Mouse (Mus musculus): ENCODE data around the gene Kcnk12. TPM values are rescaled to one million over a fixed set of nuclear protein-coding genes. Genes with fewer than 3 reads are reported as not detected.
A peak's percentile ranks its signal among the peaks of the same experiment; 100 is the strongest.

The Kcnk12 gene
- polyA plus RNA-seq, 1 experiment from 2014 or later: 0.14 TPM

GRCm38 (mm10) chr17:87745926-87746888, 51.6 kb downstream of the Kcnk12 start:
- peaks cover 7% of the 10 kb centered on the region for H3K9me3 ChIP-seq
- H3K36me3 ChIP-seq: no peaks in the 10 kb centered on the region
- peak overlapping the region; percentile 54 for H3K9ac ChIP-seq (replicated peaks)
- no peak overlapping the region for H3K27ac ChIP-seq
- H3K4me3 ChIP-seq (replicated peaks): peak overlapping the region; percentile 65
- peak; percentile 74 for ATAC-seq (ENCODE audit: insufficient number of reproducible peaks, insufficient read depth, low FRiP score, low TSS enrichment, low read depth)
- H3K27me3 ChIP-seq: peaks cover 69% of the 10 kb centered on the region
- peaks cover 19% of the 10 kb centered on the region for H3K4me1 ChIP-seq (replicated peaks)
- WGBS: 3% methylated on average over 101 of the region's 101 CpGs
- H3K4me2 ChIP-seq: peak overlapping the region; percentile 99

DNA sequence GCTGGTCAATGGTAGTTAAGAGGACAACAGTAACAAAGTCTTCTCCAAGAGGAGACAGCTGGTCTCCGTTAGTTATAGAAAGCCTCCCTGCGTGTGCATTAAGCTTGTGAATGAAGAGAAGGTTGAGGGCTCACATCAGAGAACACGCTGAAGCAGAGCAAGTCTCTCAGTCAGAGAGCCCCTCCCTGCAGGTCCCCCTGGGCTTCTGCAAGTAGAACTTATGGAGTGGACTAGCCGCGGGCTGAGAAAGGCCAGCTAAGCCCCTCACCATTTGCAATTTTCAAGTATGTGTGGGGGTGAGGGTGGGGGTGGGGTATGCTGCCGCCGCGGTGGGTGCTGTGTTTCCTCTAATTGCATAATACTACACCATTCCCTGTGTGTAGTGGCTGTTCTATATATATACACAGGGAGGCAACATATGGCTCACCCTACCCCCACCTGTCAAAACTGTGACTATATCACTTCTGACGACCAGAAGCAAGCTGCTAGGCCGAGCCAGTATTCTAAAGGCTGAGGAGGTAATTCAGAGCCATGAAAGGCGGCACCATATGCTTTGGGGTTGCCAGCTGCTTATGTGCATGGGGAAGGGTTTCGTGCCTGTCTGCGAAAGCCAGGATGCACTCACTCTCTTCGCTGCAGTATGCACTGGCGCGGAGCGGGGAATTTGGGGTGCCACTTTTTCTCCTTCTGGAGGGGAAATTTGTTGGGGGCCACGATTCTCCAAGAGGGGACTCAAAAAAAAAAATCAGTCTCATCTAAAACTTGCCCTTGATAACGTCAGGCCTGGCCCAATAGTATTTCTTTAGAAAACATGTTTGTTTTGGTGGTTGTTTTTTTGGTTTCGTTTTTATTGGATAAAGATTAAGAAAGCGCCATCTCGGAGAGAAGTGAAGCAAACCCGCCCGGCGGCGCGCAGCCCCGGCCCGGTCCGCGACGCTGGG, 52.5 kb downstream of the Kcnk12 start:
- peaks cover 73% of the 10 kb centered on the region for H3K27me3 ChIP-seq
- peak overlapping the region; percentile 54 for H3K9ac ChIP-seq (replicated peaks)
- 7% methylated on average over 32 of the region's 32 CpGs for WGBS

GRCm38 (mm10) chr17:87739835-87740234, 58.0 kb downstream of the Kcnk12 start:
- no peak overlapping the region for H3K4me2 ChIP-seq
- WGBS: 53% methylated on average over 1 of the region's 1 CpGs
- no peak for ATAC-seq (ENCODE audit: insufficient number of reproducible peaks, insufficient read depth, low FRiP score, low TSS enrichment, low read depth)
- no peak overlapping the region for H3K9ac ChIP-seq (replicated peaks)
- no peak overlapping the region for H3K4me3 ChIP-seq (replicated peaks)
- H3K27me3 ChIP-seq: peaks cover 35% of the 10 kb centered on the region
- no peaks in the 10 kb centered on the region for H3K9me3 ChIP-seq
- H3K4me1 ChIP-seq (replicated peaks): peaks cover under 1% of the 10 kb centered on the region; the same call in 1 of the 2 replicates
- no peaks in the 10 kb centered on the region for H3K36me3 ChIP-seq
- no peak overlapping the region for H3K27ac ChIP-seq

More for the DNA sequence above, 52.5 kb downstream of the Kcnk12 start:
- Histone ChIP-seq H3K4me2 (peak overlapping the region; percentile 99), H3K27ac (no peak overlapping the region), H3K4me3 (replicated peaks) (peak overlapping the region; percentile 65), H3K36me3 (no peaks in the 10 kb centered on the region), H3K9me3 (peaks cover 7% of the 10 kb centered on the region), H3K4me1 (replicated peaks) (peaks cover 19% of the 10 kb centered on the region)
- peak; percentile 35; the same call in 1 of the 2 replicates for ATAC-seq (ENCODE audit: insufficient number of reproducible peaks, insufficient read depth, low FRiP score, low TSS enrichment, low read depth)

DNA sequence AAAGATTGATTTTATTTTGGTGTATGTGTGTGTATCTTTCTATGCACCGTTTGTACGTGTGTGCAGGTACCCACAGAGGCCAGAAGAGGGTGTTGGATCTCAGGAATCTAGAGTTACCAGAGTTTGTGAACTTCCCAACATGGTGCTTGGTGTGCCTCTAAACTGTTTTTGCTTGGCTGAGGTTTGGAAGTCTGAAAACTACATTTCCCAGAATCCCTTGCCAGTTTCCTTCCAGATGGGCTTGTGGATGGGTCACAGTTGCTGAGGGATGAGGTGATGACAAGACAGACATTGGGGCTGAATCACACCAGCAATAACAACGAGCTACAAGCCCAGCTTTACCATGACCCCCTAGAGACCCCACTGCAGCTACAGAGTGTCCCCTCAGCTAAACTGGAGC, 60.6 kb downstream of the Kcnk12 start:
- peaks cover 1% of the 10 kb centered on the region; the same call in 1 of the 2 replicates for H3K4me1 ChIP-seq (replicated peaks)
- no peak overlapping the region for H3K9ac ChIP-seq (replicated peaks)
- H3K27ac ChIP-seq: no peak overlapping the region
- H3K36me3 ChIP-seq: no peaks in the 10 kb centered on the region
- peaks cover 9% of the 10 kb centered on the region; the same call in 1 of the 2 replicates for H3K27me3 ChIP-seq
- no peak for ATAC-seq (ENCODE audit: insufficient number of reproducible peaks, insufficient read depth, low FRiP score, low TSS enrichment, low read depth)
- no peak overlapping the region for H3K4me3 ChIP-seq (replicated peaks)
- WGBS: 68% methylated on average over 3 of the region's 3 CpGs
- no peak overlapping the region for H3K4me2 ChIP-seq
- no peaks in the 10 kb centered on the region for H3K9me3 ChIP-seq

DNA sequence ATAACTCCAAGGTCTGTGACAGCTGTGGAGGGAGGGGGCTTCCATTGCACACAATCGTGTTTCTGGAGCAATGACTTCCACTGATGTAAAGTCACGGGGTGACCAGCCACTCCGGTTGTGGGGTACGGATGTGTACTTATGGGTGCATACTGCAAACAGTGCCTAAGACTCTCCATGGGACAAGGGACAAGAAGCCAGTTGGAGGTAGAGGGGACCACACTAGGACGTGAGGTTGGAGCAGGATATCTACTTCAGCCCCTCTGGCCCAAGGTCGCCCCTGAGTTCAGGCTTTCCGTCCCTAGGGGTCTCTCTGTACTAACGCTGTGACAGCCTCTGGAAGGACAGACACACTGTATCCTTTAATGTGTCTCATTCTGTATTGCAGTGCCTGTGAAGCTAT, 63.3 kb downstream of the Kcnk12 start:
- Histone ChIP-seq H3K4me1 (replicated peaks) (peaks cover 4% of the 10 kb centered on the region; the same call in 1 of the 2 replicates), H3K27me3 (no peaks in the 10 kb centered on the region), H3K9ac (replicated peaks) (no peak overlapping the region), H3K27ac (no peak overlapping the region), H3K9me3 (peaks cover 2% of the 10 kb centered on the region; the same call in 1 of the 2 replicates), H3K4me2 (no peak overlapping the region), H3K4me3 (replicated peaks) (no peak overlapping the region), H3K36me3 (no peaks in the 10 kb centered on the region)
- no peak; the same call in 1 of the 2 replicates for ATAC-seq (ENCODE audit: insufficient number of reproducible peaks, insufficient read depth, low FRiP score, low TSS enrichment, low read depth)
- 87% methylated on average over 8 of the region's 8 CpGs for WGBS

DNA sequence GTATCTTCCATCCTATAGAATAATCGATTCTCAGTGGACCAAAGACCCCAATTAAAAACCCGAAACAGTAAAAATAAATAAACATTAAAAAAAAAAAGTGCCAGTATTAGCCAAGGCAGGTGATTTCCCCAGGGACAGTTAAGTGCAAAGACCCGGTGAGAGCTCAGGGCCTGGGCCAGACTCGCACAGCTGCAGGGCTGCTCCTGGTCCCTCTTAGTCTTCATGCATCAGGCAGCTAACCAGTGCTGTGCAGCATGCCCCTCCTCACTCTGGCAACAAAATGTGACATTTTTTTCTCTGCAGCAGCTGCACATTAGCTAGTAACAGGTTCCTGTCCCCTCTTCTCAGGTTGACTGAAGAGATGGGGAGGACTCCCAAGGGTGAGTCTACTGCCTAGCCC, 65.8 kb downstream of the Kcnk12 start:
- 59% methylated on average over 4 of the region's 4 CpGs for WGBS
- Histone ChIP-seq H3K4me3 (replicated peaks) (no peak overlapping the region), H3K27me3 (no peaks in the 10 kb centered on the region), H3K4me2 (no peak overlapping the region), H3K9me3 (peaks cover 5% of the 10 kb centered on the region; the same call in 1 of the 2 replicates), H3K36me3 (0 out of 2 replicates have a peak, but pooled peaks cover 5% of the 10 kb centered on the region), H3K27ac (peak overlapping the region; percentile 17; the same call in 1 of the 2 replicates), H3K4me1 (replicated peaks) (peaks cover 4% of the 10 kb centered on the region; the same call in 1 of the 2 replicates), H3K9ac (replicated peaks) (no peak overlapping the region)
- ATAC-seq (ENCODE audit: insufficient number of reproducible peaks, insufficient read depth, low FRiP score, low TSS enrichment, low read depth): 0 out of 2 replicates have a peak, but pooled peaks have one; percentile 60

- H3K4me2 ChIP-seq: no peak overlapping the region
- H3K9me3 ChIP-seq: peaks cover 5% of the 10 kb centered on the region; the same call in 1 of the 2 replicates
- H3K4me3 ChIP-seq (replicated peaks): no peak overlapping the region
- H3K36me3 ChIP-seq: peaks cover 46% of the 10 kb centered on the region
- 88% methylated on average over 12 of the region's 12 CpGs for WGBS
- H3K4me1 ChIP-seq (replicated peaks): no peaks in the 10 kb centered on the region
- no peak overlapping the region for H3K9ac ChIP-seq (replicated peaks)
- H3K27ac ChIP-seq: no peak overlapping the region
- ATAC-seq (ENCODE audit: insufficient number of reproducible peaks, insufficient read depth, low FRiP score, low TSS enrichment, low read depth): no peak
- no peaks in the 10 kb centered on the region for H3K27me3 ChIP-seq
These were observed 71.1 kb downstream of the Kcnk12 start for GRCm38 (mm10) chr17:87726489-87727356.

DNA sequence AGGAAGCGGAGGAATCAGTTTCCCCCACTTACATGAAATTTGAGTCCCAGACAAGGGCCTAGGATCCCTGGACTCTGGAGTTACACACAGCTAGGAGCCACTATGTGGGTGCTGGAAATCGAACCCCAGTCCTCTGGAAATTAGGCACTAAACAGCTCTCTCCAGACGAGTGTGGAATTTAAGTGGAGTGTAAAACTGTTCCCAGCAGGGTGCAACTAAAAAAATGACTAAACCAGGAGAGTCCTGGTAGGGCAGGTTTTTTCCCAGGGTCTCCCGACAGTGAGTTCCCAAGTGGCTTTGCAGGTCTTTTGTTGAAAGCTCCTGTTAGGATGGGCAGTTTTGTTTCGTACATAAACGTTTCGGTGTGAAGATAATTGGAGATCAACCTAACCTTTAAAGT, 73.1 kb downstream of the Kcnk12 start:
- WGBS: 79% methylated on average over 7 of the region's 7 CpGs

GRCm38 (mm10) chr17:87700101-87700500, 97.7 kb downstream of the Kcnk12 start:
- Histone ChIP-seq H3K4me1 (replicated peaks) (peaks cover 6% of the 10 kb centered on the region), H3K4me2 (no peak overlapping the region), H3K36me3 (peaks cover 86% of the 10 kb centered on the region), H3K9ac (replicated peaks) (no peak overlapping the region), H3K9me3 (no peaks in the 10 kb centered on the region), H3K27ac (peak overlapping the region; percentile 62; the same call in 1 of the 2 replicates), H3K4me3 (replicated peaks) (no peak overlapping the region), H3K27me3 (no peaks in the 10 kb centered on the region)
- 64% methylated on average over 8 of the region's 8 CpGs for WGBS
- peak; percentile 49; the same call in 1 of the 2 replicates for ATAC-seq (ENCODE audit: insufficient number of reproducible peaks, insufficient read depth, low FRiP score, low TSS enrichment, low read depth)

More for the DNA sequence above, 73.1 kb downstream of the Kcnk12 start:
- Histone ChIP-seq H3K4me3 (replicated peaks) (no peak overlapping the region), H3K9ac (replicated peaks) (no peak overlapping the region), H3K9me3 (peaks cover 5% of the 10 kb centered on the region; the same call in 1 of the 2 replicates), H3K36me3 (peaks cover 64% of the 10 kb centered on the region), H3K4me2 (no peak overlapping the region), H3K4me1 (replicated peaks) (no peaks in the 10 kb centered on the region), H3K27me3 (no peaks in the 10 kb centered on the region), H3K27ac (no peak overlapping the region)
- no peak for ATAC-seq (ENCODE audit: insufficient number of reproducible peaks, insufficient read depth, low FRiP score, low TSS enrichment, low read depth)
